Mouse (Mus musculus) lung, postnatal 0 days (tissue): ENCODE measurements around the gene Mrps26.

ENCODE experiments used
- CTCF ChIP-seq: IDR thresholded peaks from 2 replicates; pipeline ENCODE4 v1.5.1; 2016; ENCODE audit warnings: antibody characterized with exemption, mild to moderate bottlenecking
- EP300 ChIP-seq: IDR thresholded peaks from 2 replicates; pipeline ENCODE4 v1.6.1; 2016; ENCODE audit warnings: antibody characterized with exemption, mild to moderate bottlenecking, control low read depth

GRCm38 (mm10) chr2:130554841-130555240 is 8.7 kb upstream of the Mrps26 start:
- no peak for TF ChIP-seq CTCF
- no peak for TF ChIP-seq EP300
